Mouse (Mus musculus) spleen, postnatal 4 days (tissue): ENCODE results near the gene Slamf9.

Source experiments
- DNase-seq, 2 experiments: peaks; one replicate each; pipeline ENCODE4 v3.0.0; 2022; ENCODE audit warnings: low spot score in 2 of 2

The Slamf9 gene

GRCm38 (mm10) chr1:172489585-172490250 lies 14.6 kb downstream of the Slamf9 start:
- no peak for DNase-seq

GRCm38 (mm10) chr1:172490261-172490661 lies 15.1 kb downstream of the Slamf9 start:
- peak; percentile 77 to 94 for DNase-seq

- peak in 1 of 2 experiments; percentile 60 for DNase-seq
Observed at GRCm38 (mm10) chr1:172492047-172492446, 16.9 kb downstream of the Slamf9 start.

- DNase-seq: no peak
Observed at GRCm38 (mm10) chr1:172493516-172493915, 18.4 kb downstream of the Slamf9 start.

- DNase-seq: no peak
Observed at GRCm38 (mm10) chr1:172496030-172496429, 20.9 kb downstream of the Slamf9 start.

- DNase-seq: no peak
Observed at GRCm38 (mm10) chr1:172497428-172497827, 22.3 kb downstream of the Slamf9 start.

GRCm38 (mm10) chr1:172499765-172500441 lies 24.7 kb downstream of the Slamf9 start, which contains the start of gene Tagln2:
TSS of gene Tagln2 (plus strand) at chr1:172500047.
- peak; percentile 70 to 83 for DNase-seq

GRCm38 (mm10) chr1:172500451-172501370 lies 25.6 kb downstream of the Slamf9 start:
- peak; percentile 46 to 74 for DNase-seq

- DNase-seq: peak in 1 of 2 experiments; percentile 42
Observed at GRCm38 (mm10) chr1:172501371-172502144, 26.4 kb downstream of the Slamf9 start.

GRCm38 (mm10) chr1:172502145-172503110 lies 27.3 kb downstream of the Slamf9 start:
- no peak for DNase-seq

- DNase-seq: no peak
Observed at GRCm38 (mm10) chr1:172503111-172503997, 28.2 kb downstream of the Slamf9 start.

GRCm38 (mm10) chr1:172504756-172505155 lies 29.6 kb downstream of the Slamf9 start:
- DNase-seq: no peak

- no peak for DNase-seq
Observed at GRCm38 (mm10) chr1:172507001-172507400, 31.8 kb downstream of the Slamf9 start.

GRCm38 (mm10) chr1:172507701-172508100 lies 32.5 kb downstream of the Slamf9 start:
- DNase-seq: no peak

- DNase-seq: no peak
Observed at GRCm38 (mm10) chr1:172508172-172508571, 33.0 kb downstream of the Slamf9 start.

GRCm38 (mm10) chr1:172509235-172509634 lies 34.1 kb downstream of the Slamf9 start:
- no peak for DNase-seq

- no peak for DNase-seq
Observed at GRCm38 (mm10) chr1:172509983-172510382, 34.8 kb downstream of the Slamf9 start.

GRCm38 (mm10) chr1:172510421-172510972 lies 35.3 kb downstream of the Slamf9 start:
- DNase-seq: no peak

- peak; percentile 67 to 81 for DNase-seq
Observed at GRCm38 (mm10) chr1:172512962-172513361, 37.8 kb downstream of the Slamf9 start.
